Mouse (Mus musculus) lung, postnatal 0 days (tissue): ENCODE results near the gene Ell.

Experiments used
- CTCF ChIP-seq: IDR thresholded peaks from 2 replicates; pipeline ENCODE4 v1.5.1; 2016; ENCODE audit warnings: antibody characterized with exemption, mild to moderate bottlenecking
- EP300 ChIP-seq: IDR thresholded peaks from 2 replicates; pipeline ENCODE4 v1.6.1; 2016; ENCODE audit warnings: antibody characterized with exemption, mild to moderate bottlenecking, control low read depth

DNA sequence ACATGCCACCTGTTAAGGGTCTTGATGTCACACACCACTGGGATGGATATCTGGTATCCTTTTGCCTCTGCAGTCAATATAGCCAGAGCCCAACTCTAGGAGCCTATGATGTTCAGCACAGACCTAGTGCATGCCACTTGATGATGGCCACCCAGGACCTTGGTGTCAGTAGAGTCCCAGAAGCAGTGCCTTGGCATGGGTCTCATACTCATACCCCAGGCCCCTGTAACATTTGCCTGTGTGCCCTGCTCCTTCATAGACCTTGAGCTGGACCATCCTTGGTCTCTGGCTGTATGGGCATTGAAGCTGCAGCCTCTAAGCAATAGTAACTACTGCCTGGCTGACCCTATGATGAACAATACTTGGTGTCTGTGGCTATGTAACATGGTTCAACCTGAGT, 35.0 kb downstream of the Ell start:
- TF ChIP-seq CTCF, result no peak
- TF ChIP-seq EP300, result no peak
